Comparison of ENCODE assay signal across 10 mouse cellular contexts in genomic region chr9:29201163-29202053, GRCm38 (mm10).
DNase-seq lines count a peak whose midpoint lies in the region; ATAC-seq and TF ChIP-seq lines count a peak whose summit lies in the region.
"Had no signal": no experiment of that assay in that cellular context is flagged by ENCODE, and none has a peak within 500 bp of the region (broad histone marks: within the 10 kb centered on the region; RNA-seq: fewer than 3 reads in every experiment).

No protein-coding gene starts in this region.

- intact Hi-C loops in left cerebral cortex, postnatal 4 days (cut with DNase I): no loop called here

- peak overlapping the region; percentile 70 for H3K27ac ChIP-seq in cerebellum, adult 2 months (ENCODE audit: insufficient read depth, low read length)
- no peak overlapping the region for H3K27ac ChIP-seq in intestine, embryonic 16.5 days (ENCODE audit: low read length)
- H3K27ac ChIP-seq: embryonic facial prominence, embryonic 12.5 days; macrophage had no signal

- no peak overlapping the region for H3K9ac ChIP-seq in intestine, embryonic 16.5 days (ENCODE audit: low read depth, low read length)
- H3K9ac ChIP-seq: embryonic facial prominence, embryonic 12.5 days had no signal

- no peaks in the 10 kb centered on the region for H3K9me3 ChIP-seq in intestine, embryonic 16.5 days (ENCODE audit: control insufficient read depth, low read length)
- H3K9me3 ChIP-seq: embryonic facial prominence, embryonic 12.5 days had no signal

- no peaks in the 10 kb centered on the region for H3K27me3 ChIP-seq in cerebellum, adult 2 months (ENCODE audit: control insufficient read depth, insufficient read depth, low read length)
- no peaks in the 10 kb centered on the region for H3K27me3 ChIP-seq in intestine, embryonic 16.5 days (replicated peaks; ENCODE audit: control insufficient read depth, insufficient read depth, low read length)
- H3K27me3 ChIP-seq: embryonic facial prominence, embryonic 12.5 days had no signal

- peak; percentile 80 for TF ChIP-seq CTCF in cerebellum, adult 2 months (IDR thresholded peaks at IDR 0.05; ENCODE audit: borderline replicate concordance, insufficient read depth, low read depth, low read length)

- 23% methylated on average over 14 of the region's 14 CpGs for WGBS in cerebellum, adult 2 months
- WGBS in intestine, embryonic 16.5 days: 40% methylated on average over 14 of the region's 14 CpGs

- TF ChIP-seq POLR2A in cerebellum, adult 2 months (IDR thresholded peaks at IDR 0.05; ENCODE audit: borderline replicate concordance, insufficient read depth, low read length): no peak

- H3K4me1 ChIP-seq in cerebellum, adult 2 months (ENCODE audit: control insufficient read depth, insufficient read depth, low read length): peaks cover 48% of the 10 kb centered on the region
- H3K4me1 ChIP-seq in intestine, embryonic 16.5 days (ENCODE audit: control insufficient read depth, insufficient read depth, low read length): no peaks in the 10 kb centered on the region
- H3K4me1 ChIP-seq: embryonic facial prominence, embryonic 12.5 days had no signal

- peak; percentile 60 for ATAC-seq in frontal cortex, adult (ENCODE audit: low TSS enrichment)
- peak; percentile 71; the same call in 1 of the 2 replicates for ATAC-seq in intestine, embryonic 16.5 days

- no peak for DNase-seq in frontal cortex, postnatal 25 days (ENCODE audit: low spot score in 2 of 2)
- peak; percentile 74 to 87 for DNase-seq in cerebellum, adult 2 months
- peak; percentile 42 to 66 for DNase-seq in heart, adult 18-20 months
- peak; percentile 70 for DNase-seq in left cerebral cortex, postnatal 4 days
- DNase-seq in retina, embryonic 14.5 days (ENCODE audit: low spot score): peak; percentile 73
- no peak for DNase-seq in MN1 (ENCODE audit: low spot score)

- peak overlapping the region; percentile 37 for H3K4me3 ChIP-seq in cerebellum, adult 2 months (replicated peaks; ENCODE audit: insufficient read depth, low read depth, low read length)
- no peak overlapping the region for H3K4me3 ChIP-seq in intestine, embryonic 16.5 days (ENCODE audit: low read length)
- H3K4me3 ChIP-seq: embryonic facial prominence, embryonic 12.5 days had no signal

- H3K4me2 ChIP-seq in intestine, embryonic 16.5 days (ENCODE audit: low read depth, low read length): no peak overlapping the region
- H3K4me2 ChIP-seq: embryonic facial prominence, embryonic 12.5 days had no signal

- H3K36me3 ChIP-seq in intestine, embryonic 16.5 days (ENCODE audit: control insufficient read depth, insufficient read depth, low read length): no peaks in the 10 kb centered on the region
- H3K36me3 ChIP-seq: embryonic facial prominence, embryonic 12.5 days had no signal

Comparison
In these comparisons a context has a peak if more than half of its experiments do, and no peak if none do; other contexts are left out.
1. DNase-seq: peak in cerebellum, adult 2 months (2 of 2), heart, adult 18-20 months (2 of 2), left cerebral cortex, postnatal 4 days (single experiment) and retina, embryonic 14.5 days (single experiment); none in frontal cortex, postnatal 25 days (0 of 2) and MN1 (single experiment).